Mouse (Mus musculus): ENCODE measurements around the gene Tmem69. TPM values are rescaled to one million over a fixed set of nuclear protein-coding genes. Genes with fewer than 3 reads are reported as not detected.

The Tmem69 gene
- polyA plus RNA-seq, 1 experiment from 2014 or later = 19.1 TPM

DNA sequence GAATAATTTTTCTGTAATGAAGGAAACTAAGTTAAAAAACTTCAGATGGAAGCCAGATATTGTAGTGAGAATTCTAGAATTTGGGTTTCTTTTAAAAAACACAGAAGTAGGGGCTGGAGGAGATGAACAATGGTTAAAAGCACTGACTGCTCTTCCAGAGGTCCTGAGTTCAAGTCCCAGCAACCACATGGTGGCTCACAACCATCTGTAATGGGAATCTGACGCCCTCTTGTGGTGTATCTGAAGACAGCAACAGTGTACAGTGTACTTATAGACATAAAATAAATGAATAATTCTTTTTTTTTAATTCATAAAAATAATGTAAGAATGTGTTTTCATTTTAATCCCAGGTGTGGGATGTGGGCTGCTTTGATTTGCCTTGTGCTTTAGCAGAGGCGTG, 24.6 kb downstream of the Tmem69 start:
- Histone ChIP-seq H3K27me3 (replicated peaks; ENCODE audit: control insufficient read depth, insufficient read depth, low read length) (no peaks in the 10 kb centered on the region), H3K4me3 (ENCODE audit: low read depth, low read length) (no peak overlapping the region), H3K9ac (ENCODE audit: low read depth, low read length) (no peak overlapping the region), H3K4me2 (replicated peaks; ENCODE audit: low read depth) (no peak overlapping the region), H3K36me3 (ENCODE audit: control insufficient read depth, insufficient read depth) (peaks cover 7% of the 10 kb centered on the region; the same call in 1 of the 2 replicates), H3K27ac (ENCODE audit: low read depth, low read length) (no peak overlapping the region), H3K9me3 (ENCODE audit: control insufficient read depth) (no peaks in the 10 kb centered on the region), H3K4me1 (replicated peaks; ENCODE audit: control insufficient read depth, insufficient read depth, low read length) (no peaks in the 10 kb centered on the region)
- TF ChIP-seq CTCF (IDR thresholded peaks at IDR 0.05; ENCODE audit: low read depth) = peak; percentile 43
- WGBS = 67% methylated on average over 2 of the region's 2 CpGs
- ATAC-seq = no peak

DNA sequence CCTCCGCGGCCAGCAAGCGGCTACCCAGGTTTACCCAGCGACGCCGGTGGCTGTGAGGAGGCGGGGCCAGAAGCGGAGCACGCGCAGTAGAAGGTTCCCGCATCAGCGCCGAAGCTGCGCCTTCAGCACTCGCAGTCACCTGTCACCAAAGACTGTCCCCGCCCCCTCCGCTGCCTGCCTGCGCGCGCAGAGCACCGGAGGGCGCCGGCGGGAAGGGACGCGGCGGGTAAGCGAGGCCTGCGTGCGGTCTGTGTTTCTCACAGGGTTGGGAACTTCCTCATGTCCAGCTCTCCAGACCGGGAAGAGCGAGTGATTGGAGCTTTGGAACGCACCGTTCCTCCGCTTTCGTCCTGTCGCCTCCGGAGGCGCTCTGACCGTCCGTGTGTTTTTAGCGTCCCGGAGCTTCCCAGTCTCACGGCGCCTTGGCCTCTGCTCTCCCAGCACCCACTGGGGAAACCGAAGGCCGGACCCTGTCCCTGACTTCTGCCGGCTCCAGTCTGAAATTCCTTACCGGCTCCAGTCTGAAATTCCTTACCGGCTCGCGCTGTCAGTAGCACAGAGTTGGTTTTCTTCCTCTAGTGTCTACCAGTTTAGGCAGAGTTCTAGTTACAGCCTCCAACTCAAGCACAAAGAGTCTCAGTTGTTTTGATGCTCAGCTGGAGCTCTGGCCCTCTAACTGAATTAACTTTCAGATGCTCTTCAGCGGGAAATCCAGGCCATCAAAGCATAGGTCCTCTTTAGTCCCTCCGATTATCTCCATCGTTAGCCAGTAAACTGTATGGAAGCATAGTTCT, 48.1 kb downstream of the Tmem69 start, which contains the start of gene Ipp:
TSS of gene Ipp (plus strand) at position 125 of the 794 bp plus-strand sequence.
- Histone ChIP-seq H3K4me3 (ENCODE audit: low read depth, low read length) (peak within 1 kb of the TSS; percentile 60), H3K9me3 (ENCODE audit: control insufficient read depth) (no peaks in the 10 kb centered on the region), H3K4me1 (replicated peaks; ENCODE audit: control insufficient read depth, insufficient read depth, low read length) (no peaks in the 10 kb centered on the region; the same call in 1 of the 2 replicates), H3K27me3 (replicated peaks; ENCODE audit: control insufficient read depth, insufficient read depth, low read length) (no peaks in the 10 kb centered on the region), H3K27ac (ENCODE audit: low read depth, low read length) (peak within 1 kb of the TSS; percentile 85), H3K4me2 (replicated peaks; ENCODE audit: low read depth) (peak within 1 kb of the TSS; percentile 68), H3K9ac (ENCODE audit: low read depth, low read length) (peak within 1 kb of the TSS; percentile 60), H3K36me3 (ENCODE audit: control insufficient read depth, insufficient read depth) (no peaks in the 10 kb centered on the region; the same call in 1 of the 2 replicates)
- ATAC-seq = peak; percentile 98
- WGBS = under 1% methylated on average over 55 of the region's 55 CpGs
- peak; percentile 61 for TF ChIP-seq CTCF (IDR thresholded peaks at IDR 0.05; ENCODE audit: low read depth)

DNA sequence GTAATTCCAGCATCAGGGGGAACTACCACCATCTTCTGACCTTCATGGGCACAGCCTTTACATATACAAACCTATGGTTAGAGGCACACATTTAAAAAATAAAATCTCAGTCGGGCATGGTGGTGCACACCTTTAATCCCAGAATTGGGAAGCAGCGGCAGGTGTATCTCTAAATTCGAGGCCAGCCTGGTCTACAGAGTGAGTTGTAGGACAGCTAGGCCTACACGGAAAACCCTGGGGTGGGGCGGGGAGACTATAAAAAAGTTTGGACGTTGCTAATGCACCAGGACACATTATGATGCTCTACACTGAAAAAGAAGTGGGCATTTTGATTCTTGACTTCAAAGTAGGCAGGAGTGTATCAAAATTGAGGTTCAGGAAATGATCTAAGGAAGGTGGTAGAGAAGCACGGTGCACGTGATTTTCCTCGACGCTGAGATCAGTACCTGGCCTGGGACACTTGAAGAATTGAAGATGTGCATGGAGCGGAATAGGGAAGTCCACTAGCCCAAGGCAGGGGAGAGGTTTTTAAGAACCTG, 48.8 kb downstream of the Tmem69 start:
- peak overlapping the region; percentile 60 for H3K4me3 ChIP-seq (ENCODE audit: low read depth, low read length)
- ATAC-seq = peak; percentile 5; the same call in 1 of the 2 replicates
- peak overlapping the region; percentile 85 for H3K27ac ChIP-seq (ENCODE audit: low read depth, low read length)
- H3K36me3 ChIP-seq (ENCODE audit: control insufficient read depth, insufficient read depth) = no peaks in the 10 kb centered on the region; the same call in 1 of the 2 replicates
- H3K27me3 ChIP-seq (replicated peaks; ENCODE audit: control insufficient read depth, insufficient read depth, low read length) = no peaks in the 10 kb centered on the region
- no peak for TF ChIP-seq CTCF (IDR thresholded peaks at IDR 0.05; ENCODE audit: low read depth)
- H3K4me2 ChIP-seq (replicated peaks; ENCODE audit: low read depth) = peak overlapping the region; percentile 68
- H3K9ac ChIP-seq (ENCODE audit: low read depth, low read length) = peak overlapping the region; percentile 60; the same call in 1 of the 2 replicates
- no peaks in the 10 kb centered on the region; the same call in 1 of the 2 replicates for H3K4me1 ChIP-seq (replicated peaks; ENCODE audit: control insufficient read depth, insufficient read depth, low read length)
- no peaks in the 10 kb centered on the region for H3K9me3 ChIP-seq (ENCODE audit: control insufficient read depth)
- WGBS = 24% methylated on average over 11 of the region's 11 CpGs

Other genes with a start within 250 kb of the Tmem69 start
- gene Mast2, start 91.8 kb downstream of the Tmem69 start, polyA plus RNA-seq (2015; fragmentation: Nextera tagmentation; extraction: Ambion mirVana) = 9.6 TPM in 2 replicates
- 8.8 and 9.1 TPM in 2 replicates for gene Ipp, start 48.4 kb downstream of the Tmem69 start, polyA plus RNA-seq (2015; fragmentation: Nextera tagmentation; extraction: Ambion mirVana)
- gene Gpbp1l1, start 1.7 kb upstream of the Tmem69 start, polyA plus RNA-seq (2015; fragmentation: Nextera tagmentation; extraction: Ambion mirVana) = 31.3 and 33.9 TPM in 2 replicates
- 4.1 and 6.1 TPM in 2 replicates for gene Ccdc17, start 40.7 kb upstream of the Tmem69 start, polyA plus RNA-seq (2015; fragmentation: Nextera tagmentation; extraction: Ambion mirVana)
- gene Nasp, start 72.0 kb upstream of the Tmem69 start, polyA plus RNA-seq (2015; fragmentation: Nextera tagmentation; extraction: Ambion mirVana) = 36.9 and 38.6 TPM in 2 replicates
- gene Akr1a1, start 95.7 kb upstream of the Tmem69 start, polyA plus RNA-seq (2015; fragmentation: Nextera tagmentation; extraction: Ambion mirVana) = 860 and 870 TPM in 2 replicates
- 1,180 and 1,265 TPM in 2 replicates for gene Prdx1, start 129.6 kb upstream of the Tmem69 start, polyA plus RNA-seq (2015; fragmentation: Nextera tagmentation; extraction: Ambion mirVana)
- gene Mmachc, start 152.5 kb upstream of the Tmem69 start, polyA plus RNA-seq (2015; fragmentation: Nextera tagmentation; extraction: Ambion mirVana) = 5.9 and 6.3 TPM in 2 replicates
- 9.1 and 11.3 TPM in 2 replicates for gene Ccdc163, start 152.6 kb upstream of the Tmem69 start, polyA plus RNA-seq (2015; fragmentation: Nextera tagmentation; extraction: Ambion mirVana)
- 6.6 and 6.9 TPM in 2 replicates for gene Tesk2, start 165.0 kb upstream of the Tmem69 start, polyA plus RNA-seq (2015; fragmentation: Nextera tagmentation; extraction: Ambion mirVana)

Measured in intestine, postnatal 0 days (tissue).